Mouse (Mus musculus): ENCODE measurements around the gene B3gnt9. TPM values are rescaled to one million over a fixed set of nuclear protein-coding genes. Genes with fewer than 3 reads are reported as not detected.
"Not testable (repeated sequence)": the region's sequence is repeated elsewhere in the genome, so short reads cannot be mapped to it uniquely, and the experiment has no call there.

B3gnt9 gene
- total and polyA plus RNA-seq, 2 experiments from 2014 or later, result 6.0 to 7.3 TPM

DNA sequence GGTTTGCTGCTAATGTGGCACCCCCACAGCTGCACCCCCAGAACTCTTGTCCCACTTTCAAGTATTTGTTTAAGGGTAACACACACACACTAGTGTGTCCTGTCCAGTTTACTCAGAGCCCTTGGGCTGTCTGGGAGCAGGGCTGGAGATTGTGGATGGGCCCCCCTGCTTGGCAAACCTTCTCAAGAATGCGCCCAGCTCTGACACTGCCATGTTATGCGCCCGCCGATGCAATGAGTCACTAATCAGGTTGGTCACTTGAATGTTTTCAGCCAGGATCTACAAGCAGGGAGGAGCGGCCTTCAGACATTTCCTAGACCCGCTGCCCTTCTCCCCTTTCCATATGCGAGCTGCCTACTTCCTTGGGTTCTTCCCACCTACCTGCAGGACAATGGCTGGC is 37.5 kb upstream of the B3gnt9 start:
- no peak overlapping the region for H3K4me3 ChIP-seq (ENCODE audit: low read depth, low read length)
- 0 out of 2 replicates have a peak, but pooled peaks cover 4% of the 10 kb centered on the region for H3K27me3 ChIP-seq (ENCODE audit: control insufficient read depth, insufficient read depth, low read length)
- H3K36me3 ChIP-seq (replicated peaks; ENCODE audit: control insufficient read depth, insufficient read depth, low read length), result no peaks in the 10 kb centered on the region
- no peak overlapping the region for H3K9ac ChIP-seq (replicated peaks; ENCODE audit: low read depth, low read length)
- 68% methylated on average over 7 of the region's 7 CpGs for WGBS
- peaks cover 26% of the 10 kb centered on the region for H3K4me1 ChIP-seq (ENCODE audit: control insufficient read depth, insufficient read depth)
- no peak overlapping the region for H3K27ac ChIP-seq (ENCODE audit: low read depth)
- no peak for TF ChIP-seq CTCF (IDR thresholded peaks at IDR 0.05; ENCODE audit: low read depth)
- no peak for TF ChIP-seq EP300 (IDR thresholded peaks at IDR 0.05; ENCODE audit: low read depth)
- no peaks in the 10 kb centered on the region for H3K9me3 ChIP-seq (replicated peaks; ENCODE audit: control insufficient read depth, low read length)
- H3K4me2 ChIP-seq (ENCODE audit: low read depth, low read length), result no peak overlapping the region
- ATAC-seq (ENCODE audit: insufficient read depth, low read depth) (no peak), DNase-seq (ENCODE audit: low spot score) (no peak)

DNA sequence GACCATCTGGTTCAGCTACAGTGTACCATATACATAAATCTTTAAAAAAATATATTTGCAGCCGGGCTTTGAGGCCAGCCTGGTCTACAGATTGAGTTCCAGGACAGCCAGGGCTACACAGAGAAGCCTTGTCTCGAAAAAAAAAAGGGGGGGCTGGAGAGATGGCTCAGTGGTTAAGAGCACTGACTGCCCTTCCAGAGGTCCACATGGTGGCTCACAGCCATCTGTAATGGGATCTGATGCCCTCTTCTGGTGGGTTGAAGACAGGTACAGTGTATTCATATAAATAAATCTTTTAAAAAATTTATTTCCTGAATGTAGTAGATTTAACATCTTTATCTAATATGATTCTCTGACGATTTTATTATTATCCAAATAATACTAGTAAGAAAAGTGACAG is 36.8 kb upstream of the B3gnt9 start:
- H3K27ac ChIP-seq (ENCODE audit: low read depth); H3K36me3 ChIP-seq (replicated peaks; ENCODE audit: control insufficient read depth, insufficient read depth, low read length); H3K4me3 ChIP-seq (ENCODE audit: low read depth, low read length); DNase-seq (ENCODE audit: low spot score); H3K27me3 ChIP-seq (ENCODE audit: control insufficient read depth, insufficient read depth, low read length); ATAC-seq (ENCODE audit: insufficient read depth, low read depth); H3K4me2 ChIP-seq (ENCODE audit: low read depth, low read length); H3K9me3 ChIP-seq (replicated peaks; ENCODE audit: control insufficient read depth, low read length); H3K9ac ChIP-seq (replicated peaks; ENCODE audit: low read depth, low read length): not testable (repeated sequence)
- 46% methylated on average over 3 of the region's 3 CpGs for WGBS
- TF ChIP-seq CTCF (IDR thresholded peaks at IDR 0.05; ENCODE audit: low read depth), result peak; percentile 14; the same call in 1 of the 2 replicates
- H3K4me1 ChIP-seq (ENCODE audit: control insufficient read depth, insufficient read depth), result peaks cover 21% of the 10 kb centered on the region

DNA sequence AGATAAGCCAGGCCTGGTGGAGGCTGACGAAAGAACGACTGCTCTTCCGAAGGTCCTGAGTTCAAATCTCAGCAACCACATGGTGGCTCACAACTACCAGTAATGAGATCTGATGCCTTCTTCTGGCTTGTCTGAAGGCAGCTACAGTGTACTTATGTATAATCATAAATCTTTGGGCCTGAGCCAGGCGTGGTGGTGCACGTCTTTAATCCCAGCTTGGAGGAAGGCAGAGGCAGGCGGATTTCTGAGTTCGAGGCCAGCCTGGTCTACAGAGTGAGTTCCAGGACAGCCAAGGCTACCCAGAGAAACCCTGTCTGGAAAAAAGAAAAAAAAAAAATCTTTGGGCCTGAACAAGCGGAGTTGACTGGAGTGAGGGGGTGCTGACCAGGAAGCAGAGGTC is 36.4 kb upstream of the B3gnt9 start:
- not testable (repeated sequence) for DNase-seq (ENCODE audit: low spot score); H3K36me3 ChIP-seq (replicated peaks; ENCODE audit: control insufficient read depth, insufficient read depth, low read length); ATAC-seq (ENCODE audit: insufficient read depth, low read depth); H3K4me3 ChIP-seq (ENCODE audit: low read depth, low read length); H3K9me3 ChIP-seq (replicated peaks; ENCODE audit: control insufficient read depth, low read length); H3K27ac ChIP-seq (ENCODE audit: low read depth); H3K4me2 ChIP-seq (ENCODE audit: low read depth, low read length); H3K27me3 ChIP-seq (ENCODE audit: control insufficient read depth, insufficient read depth, low read length); H3K9ac ChIP-seq (replicated peaks; ENCODE audit: low read depth, low read length)
- WGBS, result 72% methylated on average over 8 of the region's 8 CpGs
- peaks cover 17% of the 10 kb centered on the region for H3K4me1 ChIP-seq (ENCODE audit: control insufficient read depth, insufficient read depth)

DNA sequence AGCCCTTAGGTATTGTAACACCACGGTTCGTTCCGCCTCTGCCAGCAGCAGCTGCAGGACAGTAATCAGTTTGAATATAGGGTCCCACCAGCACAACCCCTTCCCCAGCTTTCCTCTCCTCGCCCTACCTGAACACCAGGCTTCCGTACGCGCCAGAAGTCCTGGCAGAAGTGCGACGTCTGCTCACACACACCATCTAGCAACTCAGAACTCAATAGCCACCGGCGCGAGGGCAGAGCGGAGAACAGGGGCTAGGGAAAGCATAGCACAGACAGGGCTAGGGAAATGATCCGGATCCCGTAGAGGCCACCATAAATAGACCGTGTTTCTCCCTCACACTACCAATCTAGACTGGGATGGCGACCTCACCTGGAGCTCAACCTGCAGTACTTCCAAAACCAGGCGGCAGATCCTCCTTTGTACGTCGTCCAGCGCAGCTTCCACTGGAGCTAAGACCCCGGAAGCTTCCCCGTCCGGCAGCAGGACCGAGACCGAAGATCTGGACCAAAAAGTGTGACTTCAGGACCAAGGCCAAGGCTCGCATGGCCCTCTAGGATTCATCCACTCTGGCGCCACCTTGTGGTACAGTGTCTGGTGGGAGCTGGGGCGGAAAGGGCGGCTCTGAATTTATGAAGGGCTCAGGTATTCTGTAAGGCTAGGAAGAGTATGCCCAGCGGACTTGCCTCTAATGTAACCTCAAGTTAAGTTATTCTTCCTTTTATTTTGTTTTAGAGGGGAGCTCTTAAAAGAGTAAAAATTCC is 35.8 kb upstream of the B3gnt9 start:
- Histone ChIP-seq H3K4me2 (ENCODE audit: low read depth, low read length) (peak overlapping the region; percentile 81), H3K27ac (ENCODE audit: low read depth) (no peak overlapping the region), H3K9ac (replicated peaks; ENCODE audit: low read depth, low read length) (no peak overlapping the region), H3K4me1 (ENCODE audit: control insufficient read depth, insufficient read depth) (peaks cover 12% of the 10 kb centered on the region), H3K4me3 (ENCODE audit: low read depth, low read length) (no peak overlapping the region), H3K9me3 (replicated peaks; ENCODE audit: control insufficient read depth, low read length) (no peaks in the 10 kb centered on the region), H3K36me3 (replicated peaks; ENCODE audit: control insufficient read depth, insufficient read depth, low read length) (no peaks in the 10 kb centered on the region), H3K27me3 (ENCODE audit: control insufficient read depth, insufficient read depth, low read length) (0 out of 2 replicates have a peak, but pooled peaks cover 4% of the 10 kb centered on the region)
- 13% methylated on average over 31 of the region's 31 CpGs for WGBS
- DNase-seq (ENCODE audit: low spot score) (peak; percentile 81), ATAC-seq (ENCODE audit: insufficient read depth, low read depth) (peak; percentile 19; the same call in 1 of the 2 replicates)
- no peak for TF ChIP-seq EP300 (IDR thresholded peaks at IDR 0.05; ENCODE audit: low read depth)
- TF ChIP-seq CTCF (IDR thresholded peaks at IDR 0.05; ENCODE audit: low read depth), result peak; percentile 95

DNA sequence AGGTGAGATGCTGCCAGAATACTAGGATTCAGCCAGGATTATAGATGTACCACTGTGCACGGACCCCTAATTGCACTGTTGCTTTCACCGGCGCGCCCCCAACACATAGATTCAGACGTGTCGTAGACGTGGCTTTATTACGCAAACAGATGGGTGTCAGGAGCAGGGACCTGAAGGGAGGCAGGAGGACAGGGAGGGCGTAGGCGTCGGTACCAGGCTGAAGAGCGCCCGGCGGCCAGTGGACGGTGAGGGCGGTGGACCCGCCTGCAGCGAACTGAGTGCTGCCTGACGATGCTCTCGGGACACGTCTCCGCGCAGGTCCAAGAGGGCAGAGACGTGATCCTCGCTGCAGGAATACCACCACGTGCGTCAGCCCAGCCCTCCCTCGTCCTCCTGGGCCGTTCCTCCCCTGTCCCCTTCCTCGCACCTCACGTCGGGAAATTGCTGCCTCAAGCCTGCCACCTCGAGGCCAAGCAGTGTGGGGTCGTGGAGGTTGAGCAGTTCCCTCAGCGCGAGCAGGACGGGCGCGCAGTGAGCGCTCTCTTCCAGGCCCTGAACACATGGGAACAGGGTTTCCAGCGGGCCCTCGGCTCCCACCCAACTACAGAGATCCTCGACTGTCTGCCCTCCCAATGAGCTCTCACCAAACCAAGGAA is 35.0 kb upstream of the B3gnt9 start, which contains the start of gene 4931428F04Rik:
Gene 4931428F04Rik, minus strand, starts transcription at position 60 of the 656 bp plus-strand sequence.
- Histone ChIP-seq H3K4me3 (ENCODE audit: low read depth, low read length) (peak within 1 kb of the TSS; percentile 57), H3K27ac (ENCODE audit: low read depth) (peak within 1 kb of the TSS; percentile 69), H3K4me2 (ENCODE audit: low read depth, low read length) (peak within 1 kb of the TSS; percentile 81), H3K27me3 (ENCODE audit: control insufficient read depth, insufficient read depth, low read length) (0 out of 2 replicates have a peak, but pooled peaks cover 4% of the 10 kb centered on the region), H3K36me3 (replicated peaks; ENCODE audit: control insufficient read depth, insufficient read depth, low read length) (no peaks in the 10 kb centered on the region), H3K9me3 (replicated peaks; ENCODE audit: control insufficient read depth, low read length) (no peaks in the 10 kb centered on the region), H3K9ac (replicated peaks; ENCODE audit: low read depth, low read length) (no peak within 1 kb of the TSS; the same call in 1 of the 2 replicates), H3K4me1 (ENCODE audit: control insufficient read depth, insufficient read depth) (peaks cover 12% of the 10 kb centered on the region)
- DNase-seq (ENCODE audit: low spot score) (no peak), ATAC-seq (ENCODE audit: insufficient read depth, low read depth) (peak; percentile 18; the same call in 1 of the 2 replicates)
- WGBS, result 2% methylated on average over 42 of the region's 43 CpGs
- TF ChIP-seq CTCF (IDR thresholded peaks at IDR 0.05; ENCODE audit: low read depth) (peak; percentile 58), EP300 (IDR thresholded peaks at IDR 0.05; ENCODE audit: low read depth) (no peak)
